Mouse (Mus musculus): ENCODE measurements around the gene Nsd1. TPM values are rescaled to one million over a fixed set of nuclear protein-coding genes. Genes with fewer than 3 reads are reported as not detected.

Nsd1 gene
- polyA plus RNA-seq, 1 experiment from 2014 or later, result 96.3 TPM

GRCm38 (mm10) chr13:55255052-55255652, 45.6 kb downstream of the Nsd1 start:
- H3K9ac ChIP-seq (replicated peaks; ENCODE audit: low read depth, low read length), result no peak overlapping the region
- no peak overlapping the region for H3K4me3 ChIP-seq (ENCODE audit: low read depth, low read length)
- ATAC-seq (ENCODE audit: insufficient number of reproducible peaks, insufficient read depth, low FRiP score, low read depth), result no peak
- peaks cover 18% of the 10 kb centered on the region for H3K36me3 ChIP-seq (ENCODE audit: control insufficient read depth, insufficient read depth, low read length)
- 65% methylated on average over 3 of the region's 3 CpGs for WGBS
- no peaks in the 10 kb centered on the region for H3K27me3 ChIP-seq (ENCODE audit: control insufficient read depth, insufficient read depth, low read length)
- H3K4me1 ChIP-seq (ENCODE audit: control insufficient read depth, insufficient read depth, low read length), result no peaks in the 10 kb centered on the region
- no peaks in the 10 kb centered on the region for H3K9me3 ChIP-seq (ENCODE audit: control insufficient read depth, low read depth, low read length)
- H3K27ac ChIP-seq (ENCODE audit: low read length), result no peak overlapping the region
- no peak overlapping the region for H3K4me2 ChIP-seq (replicated peaks; ENCODE audit: low read depth, low read length)

GRCm38 (mm10) chr13:55258651-55259050, 49.1 kb downstream of the Nsd1 start:
- H3K9ac ChIP-seq (replicated peaks; ENCODE audit: low read depth, low read length), result no peak overlapping the region
- no peak for ATAC-seq (ENCODE audit: insufficient number of reproducible peaks, insufficient read depth, low FRiP score, low read depth)
- no peak overlapping the region for H3K4me3 ChIP-seq (ENCODE audit: low read depth, low read length)
- H3K27me3 ChIP-seq (ENCODE audit: control insufficient read depth, insufficient read depth, low read length), result no peaks in the 10 kb centered on the region
- no peaks in the 10 kb centered on the region for H3K4me1 ChIP-seq (ENCODE audit: control insufficient read depth, insufficient read depth, low read length)
- H3K4me2 ChIP-seq (replicated peaks; ENCODE audit: low read depth, low read length), result no peak overlapping the region
- no peak overlapping the region for H3K27ac ChIP-seq (ENCODE audit: low read length)
- peaks cover 28% of the 10 kb centered on the region for H3K36me3 ChIP-seq (ENCODE audit: control insufficient read depth, insufficient read depth, low read length)
- H3K9me3 ChIP-seq (ENCODE audit: control insufficient read depth, low read depth, low read length), result no peaks in the 10 kb centered on the region
- WGBS, result 98% methylated on average over 3 of the region's 3 CpGs

GRCm38 (mm10) chr13:55261521-55261920, 51.9 kb downstream of the Nsd1 start:
- Histone ChIP-seq H3K4me1 (ENCODE audit: control insufficient read depth, insufficient read depth, low read length) (no peaks in the 10 kb centered on the region), H3K27ac (ENCODE audit: low read length) (no peak overlapping the region), H3K4me3 (ENCODE audit: low read depth, low read length) (no peak overlapping the region), H3K36me3 (ENCODE audit: control insufficient read depth, insufficient read depth, low read length) (peaks cover 42% of the 10 kb centered on the region), H3K4me2 (replicated peaks; ENCODE audit: low read depth, low read length) (no peak overlapping the region), H3K27me3 (ENCODE audit: control insufficient read depth, insufficient read depth, low read length) (no peaks in the 10 kb centered on the region), H3K9me3 (ENCODE audit: control insufficient read depth, low read depth, low read length) (no peaks in the 10 kb centered on the region), H3K9ac (replicated peaks; ENCODE audit: low read depth, low read length) (no peak overlapping the region)
- no peak for ATAC-seq (ENCODE audit: insufficient number of reproducible peaks, insufficient read depth, low FRiP score, low read depth)
- 98% methylated on average over 8 of the region's 8 CpGs for WGBS

GRCm38 (mm10) chr13:55262096-55262495, 52.5 kb downstream of the Nsd1 start:
- H3K4me3 ChIP-seq (ENCODE audit: low read depth, low read length), result no peak overlapping the region
- ATAC-seq (ENCODE audit: insufficient number of reproducible peaks, insufficient read depth, low FRiP score, low read depth), result no peak

GRCm38 (mm10) chr13:55277203-55277602, 67.6 kb downstream of the Nsd1 start:
- no peaks in the 10 kb centered on the region for H3K27me3 ChIP-seq (ENCODE audit: control insufficient read depth, insufficient read depth, low read length)
- H3K36me3 ChIP-seq (ENCODE audit: control insufficient read depth, insufficient read depth, low read length), result peaks cover 52% of the 10 kb centered on the region
- no peak overlapping the region for H3K4me2 ChIP-seq (replicated peaks; ENCODE audit: low read depth, low read length)
- no peak overlapping the region for H3K9ac ChIP-seq (replicated peaks; ENCODE audit: low read depth, low read length)
- H3K4me1 ChIP-seq (ENCODE audit: control insufficient read depth, insufficient read depth, low read length), result no peaks in the 10 kb centered on the region
- 80% methylated on average over 5 of the region's 5 CpGs for WGBS
- no peak overlapping the region for H3K27ac ChIP-seq (ENCODE audit: low read length)
- no peaks in the 10 kb centered on the region for H3K9me3 ChIP-seq (ENCODE audit: control insufficient read depth, low read depth, low read length)
- no peak overlapping the region for H3K4me3 ChIP-seq (ENCODE audit: low read depth, low read length)
- ATAC-seq (ENCODE audit: insufficient number of reproducible peaks, insufficient read depth, low FRiP score, low read depth), result no peak

More at GRCm38 (mm10) chr13:55262096-55262495, 52.5 kb downstream of the Nsd1 start:
- no peak overlapping the region for H3K9ac ChIP-seq (replicated peaks; ENCODE audit: low read depth, low read length)
- no peak overlapping the region for H3K27ac ChIP-seq (ENCODE audit: low read length)
- peaks cover 42% of the 10 kb centered on the region for H3K36me3 ChIP-seq (ENCODE audit: control insufficient read depth, insufficient read depth, low read length)
- H3K4me1 ChIP-seq (ENCODE audit: control insufficient read depth, insufficient read depth, low read length), result no peaks in the 10 kb centered on the region
- H3K4me2 ChIP-seq (replicated peaks; ENCODE audit: low read depth, low read length), result no peak overlapping the region
- H3K27me3 ChIP-seq (ENCODE audit: control insufficient read depth, insufficient read depth, low read length), result no peaks in the 10 kb centered on the region
- no peaks in the 10 kb centered on the region for H3K9me3 ChIP-seq (ENCODE audit: control insufficient read depth, low read depth, low read length)

GRCm38 (mm10) chr13:55277646-55278045, 68.1 kb downstream of the Nsd1 start:
- Histone ChIP-seq H3K4me3 (ENCODE audit: low read depth, low read length) (no peak overlapping the region), H3K9ac (replicated peaks; ENCODE audit: low read depth, low read length) (no peak overlapping the region), H3K36me3 (ENCODE audit: control insufficient read depth, insufficient read depth, low read length) (peaks cover 54% of the 10 kb centered on the region), H3K27me3 (ENCODE audit: control insufficient read depth, insufficient read depth, low read length) (no peaks in the 10 kb centered on the region), H3K27ac (ENCODE audit: low read length) (no peak overlapping the region), H3K4me1 (ENCODE audit: control insufficient read depth, insufficient read depth, low read length) (no peaks in the 10 kb centered on the region), H3K9me3 (ENCODE audit: control insufficient read depth, low read depth, low read length) (no peaks in the 10 kb centered on the region), H3K4me2 (replicated peaks; ENCODE audit: low read depth, low read length) (no peak overlapping the region)
- WGBS, result 92% methylated on average over 5 of the region's 5 CpGs
- ATAC-seq (ENCODE audit: insufficient number of reproducible peaks, insufficient read depth, low FRiP score, low read depth), result no peak

- H3K9me3 ChIP-seq (ENCODE audit: control insufficient read depth, low read depth, low read length), result no peaks in the 10 kb centered on the region
- H3K4me3 ChIP-seq (ENCODE audit: low read depth, low read length), result no peak overlapping the region
- H3K36me3 ChIP-seq (ENCODE audit: control insufficient read depth, insufficient read depth, low read length), result peaks cover 60% of the 10 kb centered on the region
- 77% methylated on average over 3 of the region's 3 CpGs for WGBS
- H3K27me3 ChIP-seq (ENCODE audit: control insufficient read depth, insufficient read depth, low read length), result no peaks in the 10 kb centered on the region
- no peak overlapping the region for H3K9ac ChIP-seq (replicated peaks; ENCODE audit: low read depth, low read length)
- H3K27ac ChIP-seq (ENCODE audit: low read length), result no peak overlapping the region
- no peaks in the 10 kb centered on the region for H3K4me1 ChIP-seq (ENCODE audit: control insufficient read depth, insufficient read depth, low read length)
- H3K4me2 ChIP-seq (replicated peaks; ENCODE audit: low read depth, low read length), result no peak overlapping the region
- ATAC-seq (ENCODE audit: insufficient number of reproducible peaks, insufficient read depth, low FRiP score, low read depth), result no peak
Measured at GRCm38 (mm10) chr13:55288854-55289253, 79.3 kb downstream of the Nsd1 start.

- 96% methylated on average over 1 of the region's 1 CpGs for WGBS
- H3K36me3 ChIP-seq (ENCODE audit: control insufficient read depth, insufficient read depth, low read length), result peaks cover 73% of the 10 kb centered on the region
- no peak overlapping the region for H3K27ac ChIP-seq (ENCODE audit: low read length)
- no peaks in the 10 kb centered on the region for H3K9me3 ChIP-seq (ENCODE audit: control insufficient read depth, low read depth, low read length)
- H3K4me2 ChIP-seq (replicated peaks; ENCODE audit: low read depth, low read length), result no peak overlapping the region
- no peak overlapping the region for H3K9ac ChIP-seq (replicated peaks; ENCODE audit: low read depth, low read length)
- H3K27me3 ChIP-seq (ENCODE audit: control insufficient read depth, insufficient read depth, low read length), result no peaks in the 10 kb centered on the region
- no peaks in the 10 kb centered on the region for H3K4me1 ChIP-seq (ENCODE audit: control insufficient read depth, insufficient read depth, low read length)
- ATAC-seq (ENCODE audit: insufficient number of reproducible peaks, insufficient read depth, low FRiP score, low read depth), result no peak
- H3K4me3 ChIP-seq (ENCODE audit: low read depth, low read length), result no peak overlapping the region
Measured at GRCm38 (mm10) chr13:55296760-55297159, 87.2 kb downstream of the Nsd1 start.

GRCm38 (mm10) chr13:55300913-55301312, 91.3 kb downstream of the Nsd1 start:
- H3K9ac ChIP-seq (replicated peaks; ENCODE audit: low read depth, low read length), result no peak overlapping the region
- peaks cover 73% of the 10 kb centered on the region for H3K36me3 ChIP-seq (ENCODE audit: control insufficient read depth, insufficient read depth, low read length)

More at GRCm38 (mm10) chr13:55300913-55301312, 91.3 kb downstream of the Nsd1 start:
- H3K9me3 ChIP-seq (ENCODE audit: control insufficient read depth, low read depth, low read length), result no peaks in the 10 kb centered on the region
- no peaks in the 10 kb centered on the region for H3K4me1 ChIP-seq (ENCODE audit: control insufficient read depth, insufficient read depth, low read length)
- H3K4me2 ChIP-seq (replicated peaks; ENCODE audit: low read depth, low read length), result no peak overlapping the region
- 89% methylated on average over 5 of the region's 5 CpGs for WGBS
- H3K27ac ChIP-seq (ENCODE audit: low read length), result no peak overlapping the region
- H3K4me3 ChIP-seq (ENCODE audit: low read depth, low read length), result no peak overlapping the region
- ATAC-seq (ENCODE audit: insufficient number of reproducible peaks, insufficient read depth, low FRiP score, low read depth), result no peak
- H3K27me3 ChIP-seq (ENCODE audit: control insufficient read depth, insufficient read depth, low read length), result no peaks in the 10 kb centered on the region
